Comparison of ENCODE assay signal across 12 mouse cellular contexts in the genomic region with DNA sequence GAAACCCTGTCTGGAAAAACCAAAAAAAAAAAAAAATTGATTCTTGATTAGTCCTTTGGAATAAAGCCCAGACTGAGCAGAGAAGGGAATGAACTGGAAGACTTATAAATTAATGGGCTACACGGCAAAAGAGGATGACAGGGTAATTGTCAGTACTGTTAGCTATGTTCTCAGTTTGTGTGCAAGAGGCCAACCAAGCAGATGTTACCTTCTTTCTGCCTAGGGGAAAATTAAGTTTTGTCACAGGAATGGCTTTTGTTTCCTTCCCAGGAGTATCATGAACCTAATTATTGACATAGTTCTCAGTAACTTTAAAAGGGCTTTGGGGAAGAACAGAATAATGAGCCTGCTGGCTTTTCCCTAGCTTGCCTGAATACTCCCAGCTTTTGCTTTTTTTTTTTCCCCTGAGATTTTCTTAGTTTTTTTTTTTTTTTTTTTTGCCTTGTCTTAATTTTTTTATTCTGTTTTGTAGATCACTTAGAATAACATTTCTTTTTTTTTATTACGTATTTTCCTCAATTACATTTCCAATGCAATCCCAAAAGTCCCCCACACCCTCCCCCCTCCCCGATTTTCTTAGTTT.
"Had no signal": no experiment of that assay in that cellular context is flagged by ENCODE, and none has a peak within 500 bp of the region (broad histone marks: within the 10 kb centered on the region; RNA-seq: fewer than 3 reads in every experiment).

No protein-coding gene starts in this region.

- H3K27me3 ChIP-seq: liver, embryonic 15.5 days; megakaryocyte, embryonic 14.5 days had no signal

- H3K27ac ChIP-seq: left cerebral cortex, adult 2 months; liver, embryonic 15.5 days; macrophage had no signal

- H3K4me2 ChIP-seq: liver, embryonic 15.5 days; midbrain, embryonic 11.5 days had no signal

- H3K4me3 ChIP-seq: left cerebral cortex, adult 2 months; liver, embryonic 15.5 days; megakaryocyte, embryonic 14.5 days had no signal

- H3K36me3 ChIP-seq: liver, embryonic 15.5 days had no signal

- H3K9me3 ChIP-seq: liver, embryonic 15.5 days; megakaryocyte, embryonic 14.5 days had no signal

- DNase-seq: kidney, postnatal 14 days; liver; lung, adult 2 months; lung, postnatal 10 days; right cerebral cortex, postnatal 14 days; thymus, postnatal 36 days had no signal

- H3K9ac ChIP-seq: liver, embryonic 15.5 days had no signal

- ATAC-seq: midbrain, embryonic 16.5 days had no signal
